Comparison of ENCODE assay signal across 8 mouse cellular contexts in genomic region chr11:82035356-82035755, GRCm38 (mm10). TPM values are rescaled to one million over a fixed set of nuclear protein-coding genes. Genes with fewer than 3 reads are reported as not detected.
A peak's percentile ranks its signal among the peaks of the same experiment; 100 is the strongest.
DNase-seq lines count a peak whose midpoint lies in the region; ATAC-seq lines count a peak whose summit lies in the region.

Ccl2 (plus strand) TSS chr11:82035571.

- H3K27me3 ChIP-seq in neural tube, embryonic 14.5 days (ENCODE audit: control insufficient read depth, insufficient read depth, low read length) = no peaks in the 10 kb centered on the region
- no peaks in the 10 kb centered on the region for H3K27me3 ChIP-seq in lung, embryonic 15.5 days

- H3K4me3 ChIP-seq in neural tube, embryonic 14.5 days (ENCODE audit: low read depth, low read length) = no peak within 1 kb of the TSS
- no peak within 1 kb of the TSS for H3K4me3 ChIP-seq in lung, embryonic 15.5 days

- WGBS in neural tube, embryonic 14.5 days = 28% methylated on average over 5 of the region's 5 CpGs
- 16% methylated on average over 5 of the region's 5 CpGs for WGBS in lung, embryonic 15.5 days

- no peaks in the 10 kb centered on the region for H3K36me3 ChIP-seq in neural tube, embryonic 14.5 days (ENCODE audit: control insufficient read depth, insufficient read depth, low read length)
- no peaks in the 10 kb centered on the region for H3K36me3 ChIP-seq in lung, embryonic 15.5 days

- H3K27ac ChIP-seq in neural tube, embryonic 14.5 days (ENCODE audit: low read depth, low read length) = no peak within 1 kb of the TSS
- peak within 1 kb of the TSS; percentile 37; the same call in 1 of the 2 replicates for H3K27ac ChIP-seq in lung, embryonic 15.5 days

- H3K9ac ChIP-seq in neural tube, embryonic 14.5 days (replicated peaks; ENCODE audit: low read depth, low read length) = no peak within 1 kb of the TSS
- no peak within 1 kb of the TSS for H3K9ac ChIP-seq in lung, embryonic 15.5 days

- DNase-seq in neural tube, embryonic 10.5 days (ENCODE audit: extremely low spot score, low spot score) = no peak
- peak; percentile 9 for DNase-seq in cerebellum, adult 8-10 months
- DNase-seq in kidney, postnatal 4 days = peak; percentile 39 to 60
- peak; percentile 93 for DNase-seq in skeletal muscle tissue, adult 2 months (ENCODE audit: low read depth, low spot score)
- DNase-seq in B cell, adult 2 months = no peak

- H3K9me3 ChIP-seq in neural tube, embryonic 14.5 days (ENCODE audit: control insufficient read depth, low read length) = no peaks in the 10 kb centered on the region
- no peaks in the 10 kb centered on the region for H3K9me3 ChIP-seq in lung, embryonic 15.5 days

- peak; percentile 66; the same call in 1 of the 2 replicates for ATAC-seq in neural tube, embryonic 14.5 days (ENCODE audit: low read depth)
- peak; percentile 90 for ATAC-seq in granulocyte monocyte progenitor cell, adult 5-6 weeks (replicated peaks; ENCODE audit: poor library complexity, severe bottlenecking)
- peak; percentile 74; the same call in 1 of the 2 replicates for ATAC-seq in lung, embryonic 15.5 days (ENCODE audit: borderline replicate concordance, extremely low read depth, low FRiP score, low TSS enrichment)

- no peaks in the 10 kb centered on the region; the same call in 1 of the 2 replicates for H3K4me1 ChIP-seq in neural tube, embryonic 14.5 days (ENCODE audit: control insufficient read depth, insufficient read depth, low read length)
- peaks cover 49% of the 10 kb centered on the region for H3K4me1 ChIP-seq in lung, embryonic 15.5 days

- no peak within 1 kb of the TSS for H3K4me2 ChIP-seq in neural tube, embryonic 14.5 days (ENCODE audit: low read depth, low read length)
- peak within 1 kb of the TSS; percentile 17; the same call in 1 of the 2 replicates for H3K4me2 ChIP-seq in lung, embryonic 15.5 days

RNA-seq across cellular contexts. Expression of gene Ccl2, which starts in this region (rescaled TPM):
- polyA plus RNA-seq in neural tube, embryonic 14.5 days (2014; fragmentation: Nextera tagmentation; extraction: Ambion mirVana) = 0.52 and 1.8 TPM in 2 replicates
- total RNA-seq in granulocyte monocyte progenitor cell, adult 5-6 weeks (2014; fragmentation: Nextera tagmentation) = not detected in 2 replicates
- 0.41 and 5.5 TPM in 2 replicates for total RNA-seq in granulocyte monocyte progenitor cell, adult 5-6 weeks (2017)
- 26.0 and 29.9 TPM in 2 replicates for polyA plus RNA-seq in lung, embryonic 15.5 days (2015; fragmentation: Nextera tagmentation; extraction: Ambion mirVana)

Comparison
In these comparisons a context has a peak if more than half of its experiments do, and no peak if none do; other contexts are left out.
1. DNase-seq: peak in cerebellum, adult 8-10 months (single experiment), kidney, postnatal 4 days (2 of 2) and skeletal muscle tissue, adult 2 months (single experiment); none in neural tube, embryonic 10.5 days (single experiment) and B cell, adult 2 months (0 of 2).
2. Peak in every context shown above with its lines, with median percentiles within 50 percentile points of each other: ATAC-seq.